Mouse (Mus musculus) hindbrain, embryonic 16.5 days (tissue): ENCODE measurements around the gene Gm17428. TPM values are rescaled to one million over a fixed set of nuclear protein-coding genes. Genes with fewer than 3 reads are reported as not detected.
"Not testable (repeated sequence)": the region's sequence is repeated elsewhere in the genome, so short reads cannot be mapped to it uniquely, and the experiment has no call there.

Experiments used
- ATAC-seq: fragments of 200-750 bp; cut with Nextera tagmentation; 2 replicates; pipeline ENCODE4 v1.8.0; 2017; ENCODE audit warnings: moderate TSS enrichment, moderate library complexity
- H3K27ac ChIP-seq: fragments of 300-500 bp; sonication (generic); 2 replicates; pipeline ENCODE4 v1.5.1; 2014; ENCODE audit warnings: low read depth, mild to moderate bottlenecking, control low read depth, low read length, moderate library complexity
- H3K27me3 ChIP-seq: fragments of 300-500 bp; sonication (generic); replicated peaks from 2 replicates; pipeline ENCODE4 v1.6.1; 2014; ENCODE audit warnings: low read length; ENCODE audit not compliant: control insufficient read depth, insufficient read depth
- H3K36me3 ChIP-seq: fragments of 300-500 bp; sonication (generic); 2 replicates; pipeline ENCODE4 v1.6.1; 2014; ENCODE audit warnings: mild to moderate bottlenecking, low read length, moderate library complexity, mixed read lengths; ENCODE audit not compliant: control insufficient read depth, insufficient read depth
- H3K4me1 ChIP-seq: fragments of 300-500 bp; sonication (generic); 2 replicates; pipeline ENCODE4 v1.6.1; 2014; ENCODE audit warnings: low read depth, low read length; ENCODE audit not compliant: control insufficient read depth, insufficient read depth
- H3K4me2 ChIP-seq: fragments of 300-500 bp; sonication (generic); 2 replicates; pipeline ENCODE4 v1.6.1; 2014; ENCODE audit warnings: mild to moderate bottlenecking, low read length, control low read depth, moderate library complexity
- H3K4me3 ChIP-seq: fragments of 300-500 bp; sonication (generic); 2 replicates; pipeline ENCODE4 v1.5.1; 2014; ENCODE audit warnings: mild to moderate bottlenecking, low read length, control low read depth, moderate library complexity
- H3K9ac ChIP-seq: fragments of 300-500 bp; sonication (generic); 2 replicates; pipeline ENCODE4 v1.6.1; 2014; ENCODE audit warnings: low read depth, mild to moderate bottlenecking, control low read depth, low read length, moderate library complexity
- H3K9me3 ChIP-seq: fragments of 300-500 bp; sonication (generic); 2 replicates; pipeline ENCODE4 v1.6.1; 2014; ENCODE audit warnings: mild to moderate bottlenecking, low read length, moderate library complexity; ENCODE audit not compliant: control insufficient read depth
- WGBS: fragments of 180-500 bp; shearing (Covaris S2); extraction: QIAGEN DNeasy Blood & Tissue Kit; methylation state at CpG from one replicate; pipeline ENCODE4 v1.1.7; 2014; 5-methylcytosine and 5-hydroxymethylcytosine counted together
- polyA plus RNA-seq: library from polyadenylated mRNA; unstranded; fragments of >200 nt; fragmentation: Nextera tagmentation; extraction: Ambion mirVana; gene quantifications from 2 replicates; pipeline ENCODE4 v1.2.1, GENCODE M21; 2015

Gm17428 gene
- polyA plus RNA-seq, 1 experiment from 2014 or later: not detected

- no peak overlapping the region for H3K4me3 ChIP-seq
- no peaks in the 10 kb centered on the region for H3K9me3 ChIP-seq
- no peaks in the 10 kb centered on the region for H3K27me3 ChIP-seq
- H3K4me1 ChIP-seq: 0 out of 2 replicates have a peak, but pooled peaks cover under 1% of the 10 kb centered on the region
- H3K27ac ChIP-seq: no peak overlapping the region
- no peaks in the 10 kb centered on the region for H3K36me3 ChIP-seq
- no peak for ATAC-seq
- no peak overlapping the region for H3K9ac ChIP-seq
- H3K4me2 ChIP-seq: no peak overlapping the region
These were observed 8.4 kb upstream of the Gm17428 start for GRCm38 (mm10) chr14:54968344-54968743.

GRCm38 (mm10) chr14:54972786-54973185 is 3.9 kb upstream of the Gm17428 start:
- H3K9me3 ChIP-seq, ATAC-seq, H3K4me3 ChIP-seq, H3K36me3 ChIP-seq, H3K27me3 ChIP-seq, H3K27ac ChIP-seq, H3K9ac ChIP-seq, H3K4me2 ChIP-seq: not testable (repeated sequence)
- peaks cover 12% of the 10 kb centered on the region for H3K4me1 ChIP-seq
- WGBS: 97% methylated on average over 8 of the region's 11 CpGs

- Histone ChIP-seq H3K4me1 (peaks cover 12% of the 10 kb centered on the region), H3K4me2 (no peak overlapping the region), H3K27ac (peak overlapping the region; percentile 85), H3K9me3 (no peaks in the 10 kb centered on the region), H3K27me3 (no peaks in the 10 kb centered on the region), H3K36me3 (no peaks in the 10 kb centered on the region), H3K4me3 (no peak overlapping the region), H3K9ac (peak overlapping the region; percentile 40; the same call in 1 of the 2 replicates)
- WGBS: 59% methylated on average over 6 of the region's 6 CpGs
- peak; percentile 84 for ATAC-seq
These were observed 2.5 kb upstream of the Gm17428 start for GRCm38 (mm10) chr14:54974068-54974791.

- no peaks in the 10 kb centered on the region for H3K36me3 ChIP-seq
- ATAC-seq: no peak
These were observed 1.9 kb downstream of the Gm17428 start for GRCm38 (mm10) chr14:54978664-54979063.

GRCm38 (mm10) chr14:54981934-54982333 is 5.2 kb downstream of the Gm17428 start:
- H3K36me3 ChIP-seq: no peaks in the 10 kb centered on the region
- no peaks in the 10 kb centered on the region for H3K4me1 ChIP-seq
- no peak overlapping the region for H3K4me3 ChIP-seq
- no peaks in the 10 kb centered on the region for H3K9me3 ChIP-seq
- no peak overlapping the region for H3K9ac ChIP-seq
- no peak overlapping the region for H3K27ac ChIP-seq
- 96% methylated on average over 7 of the region's 7 CpGs for WGBS
- no peak for ATAC-seq
- H3K27me3 ChIP-seq: no peaks in the 10 kb centered on the region
- no peak overlapping the region for H3K4me2 ChIP-seq

More at GRCm38 (mm10) chr14:54978664-54979063, 1.9 kb downstream of the Gm17428 start:
- 88% methylated on average over 8 of the region's 8 CpGs for WGBS
- Histone ChIP-seq H3K4me1 (peaks cover 8% of the 10 kb centered on the region), H3K4me2 (no peak overlapping the region), H3K27ac (no peak overlapping the region), H3K4me3 (no peak overlapping the region), H3K9me3 (no peaks in the 10 kb centered on the region), H3K27me3 (no peaks in the 10 kb centered on the region), H3K9ac (no peak overlapping the region)

- peak; percentile 29; the same call in 1 of the 2 replicates for ATAC-seq
These were observed 11.7 kb downstream of the Gm17428 start for GRCm38 (mm10) chr14:54988350-54988874.

GRCm38 (mm10) chr14:54988882-54989281 is 12.1 kb downstream of the Gm17428 start:
- Histone ChIP-seq H3K27me3 (no peaks in the 10 kb centered on the region), H3K4me1 (no peaks in the 10 kb centered on the region), H3K27ac (no peak overlapping the region), H3K4me2 (no peak overlapping the region), H3K4me3 (no peak overlapping the region), H3K9me3 (no peaks in the 10 kb centered on the region), H3K36me3 (no peaks in the 10 kb centered on the region), H3K9ac (no peak overlapping the region)
- WGBS: 90% methylated on average over 13 of the region's 13 CpGs
- ATAC-seq: no peak

More at GRCm38 (mm10) chr14:54988350-54988874, 11.7 kb downstream of the Gm17428 start:
- not testable (repeated sequence) for H3K9ac ChIP-seq, H3K27me3 ChIP-seq, H3K9me3 ChIP-seq, H3K36me3 ChIP-seq, H3K4me3 ChIP-seq, H3K4me1 ChIP-seq, H3K4me2 ChIP-seq, H3K27ac ChIP-seq
- 90% methylated on average over 8 of the region's 9 CpGs for WGBS

GRCm38 (mm10) chr14:54989886-54990441 is 13.2 kb downstream of the Gm17428 start:
- H3K4me3 ChIP-seq: no peak overlapping the region
- ATAC-seq: no peak
- 76% methylated on average over 8 of the region's 8 CpGs for WGBS
- H3K4me2 ChIP-seq: no peak overlapping the region
- no peaks in the 10 kb centered on the region for H3K36me3 ChIP-seq
- peak overlapping the region; percentile 57; the same call in 1 of the 2 replicates for H3K27ac ChIP-seq
- peaks cover 8% of the 10 kb centered on the region for H3K4me1 ChIP-seq
- H3K9ac ChIP-seq: no peak overlapping the region
- no peaks in the 10 kb centered on the region for H3K27me3 ChIP-seq
- H3K9me3 ChIP-seq: no peaks in the 10 kb centered on the region

GRCm38 (mm10) chr14:54992196-54992595 is 15.5 kb downstream of the Gm17428 start:
- peaks cover 14% of the 10 kb centered on the region for H3K4me1 ChIP-seq
- no peak overlapping the region for H3K27ac ChIP-seq
- no peak overlapping the region for H3K9ac ChIP-seq
- no peaks in the 10 kb centered on the region for H3K27me3 ChIP-seq
- H3K4me2 ChIP-seq: no peak overlapping the region
- H3K36me3 ChIP-seq: no peaks in the 10 kb centered on the region
- 91% methylated on average over 10 of the region's 10 CpGs for WGBS
- no peak overlapping the region for H3K4me3 ChIP-seq
- H3K9me3 ChIP-seq: no peaks in the 10 kb centered on the region
- no peak for ATAC-seq
